Mouse (Mus musculus) midbrain, embryonic 16.5 days (tissue): ENCODE results near the gene Mrpl34. TPM values are rescaled to one million over a fixed set of nuclear protein-coding genes. Genes with fewer than 3 reads are reported as not detected.

Experiments used
- ATAC-seq: fragments of 200-750 bp; cut with Nextera tagmentation; 2 replicates; pipeline ENCODE4 v1.8.0; 2017; ENCODE audit warnings: moderate TSS enrichment
- H3K27ac ChIP-seq: fragments of 300-500 bp; sonication (generic); 2 replicates; pipeline ENCODE4 v1.5.1; 2014; ENCODE audit warnings: mild to moderate bottlenecking, low read length, mixed read lengths
- H3K27me3 ChIP-seq: fragments of 300-500 bp; sonication (generic); 2 replicates; pipeline ENCODE4 v1.6.1; 2014; ENCODE audit warnings: low read depth, low read length, mixed read lengths; ENCODE audit not compliant: control insufficient read depth, insufficient read depth
- H3K36me3 ChIP-seq: fragments of 300-500 bp; sonication (generic); 2 replicates; pipeline ENCODE4 v1.6.1; 2014; ENCODE audit warnings: mild to moderate bottlenecking, low read length, moderate library complexity, mixed read lengths; ENCODE audit not compliant: control insufficient read depth, insufficient read depth
- H3K4me1 ChIP-seq: fragments of 300-500 bp; sonication (generic); 2 replicates; pipeline ENCODE4 v1.6.1; 2014; ENCODE audit warnings: mild to moderate bottlenecking, low read length, mixed read lengths; ENCODE audit not compliant: control insufficient read depth, insufficient read depth
- H3K4me2 ChIP-seq: fragments of 300-500 bp; sonication (generic); 2 replicates; pipeline ENCODE4 v1.6.1; 2014; ENCODE audit warnings: mild to moderate bottlenecking, low read length, mixed read lengths
- H3K4me3 ChIP-seq: fragments of 300-500 bp; sonication (generic); 2 replicates; pipeline ENCODE4 v1.5.1; 2014; ENCODE audit warnings: low read depth, mild to moderate bottlenecking, low read length, moderate library complexity, mixed read lengths
- H3K9ac ChIP-seq: fragments of 300-500 bp; sonication (generic); 2 replicates; pipeline ENCODE4 v1.6.1; 2014; ENCODE audit warnings: low read depth, low read length, mixed read lengths
- H3K9me3 ChIP-seq: fragments of 300-500 bp; sonication (generic); replicated peaks from 2 replicates; pipeline ENCODE4 v1.6.1; 2014; ENCODE audit warnings: mild to moderate bottlenecking, low read length, mixed read lengths; ENCODE audit not compliant: control insufficient read depth, poor library complexity, severe bottlenecking
- WGBS: fragments of 180-500 bp; shearing (Covaris S2); extraction: QIAGEN DNeasy Blood & Tissue Kit; methylation state at CpG from one replicate; pipeline ENCODE4 v1.1.7; 2014; 5-methylcytosine and 5-hydroxymethylcytosine counted together
- polyA plus RNA-seq: library from polyadenylated mRNA; unstranded; fragments of >200 nt; fragmentation: Nextera tagmentation; extraction: Ambion mirVana; gene quantifications from 2 replicates; pipeline ENCODE4 v1.2.1, GENCODE M21; 2015

Mrpl34 gene
- polyA plus RNA-seq, 1 experiment from 2014 or later: 182 TPM

DNA sequence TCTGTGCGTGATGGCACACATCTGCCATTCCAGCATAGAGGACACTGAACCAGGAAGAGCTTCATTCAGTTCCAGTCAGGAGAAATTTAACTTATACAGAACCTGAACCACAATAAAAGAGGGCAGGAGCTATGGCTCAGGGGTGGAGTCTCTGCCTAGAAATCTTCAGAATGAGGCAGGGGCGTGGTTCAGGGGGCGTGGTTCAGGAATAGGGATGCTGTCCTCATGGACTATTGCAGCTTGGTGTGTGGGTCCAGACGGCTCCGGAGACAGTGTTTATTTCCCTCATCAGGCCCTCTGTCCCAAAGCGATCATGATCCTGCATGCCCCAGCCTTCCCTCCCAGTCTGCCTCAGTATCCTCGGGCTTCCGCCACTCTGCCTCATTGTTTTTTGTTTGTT lies 10.1 kb upstream of the Mrpl34 start:
- no peak overlapping the region for H3K4me3 ChIP-seq
- 81% methylated on average over 8 of the region's 8 CpGs for WGBS
- no peak overlapping the region for H3K4me2 ChIP-seq

DNA sequence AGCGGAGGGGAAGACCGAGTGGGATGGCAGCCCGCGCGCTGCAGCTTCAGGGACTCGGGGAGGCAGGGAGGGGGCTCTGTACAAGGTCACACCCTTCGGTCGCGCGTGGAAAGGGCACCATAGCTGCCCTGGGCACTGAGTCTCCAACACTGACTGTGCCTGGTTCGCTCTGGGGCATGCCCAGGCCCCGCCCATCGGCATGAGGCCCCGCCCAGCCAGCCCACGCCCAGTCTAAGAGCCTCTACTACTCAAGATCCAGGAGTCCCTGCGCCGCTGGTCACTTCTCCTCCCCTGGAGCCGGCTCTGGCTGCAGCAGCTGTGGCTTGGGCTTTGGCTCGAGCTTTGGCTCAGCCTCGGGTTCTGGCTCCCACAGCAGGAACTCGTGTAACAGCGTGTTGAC lies 7.9 kb upstream of the Mrpl34 start:
- no peak overlapping the region for H3K4me3 ChIP-seq
- H3K27me3 ChIP-seq: no peaks in the 10 kb centered on the region
- ATAC-seq: no peak
- H3K9me3 ChIP-seq: no peaks in the 10 kb centered on the region; the same call in 1 of the 2 replicates
- WGBS: 44% methylated on average over 20 of the region's 22 CpGs
- H3K4me1 ChIP-seq: peaks cover 13% of the 10 kb centered on the region; the same call in 1 of the 2 replicates
- no peak overlapping the region for H3K27ac ChIP-seq
- no peak overlapping the region for H3K4me2 ChIP-seq
- no peak overlapping the region for H3K9ac ChIP-seq
- H3K36me3 ChIP-seq: peaks cover 20% of the 10 kb centered on the region

More for the DNA sequence above, 10.1 kb upstream of the Mrpl34 start:
- H3K9me3 ChIP-seq: no peaks in the 10 kb centered on the region; the same call in 1 of the 2 replicates
- no peak for ATAC-seq
- H3K27ac ChIP-seq: no peak overlapping the region
- peaks cover 13% of the 10 kb centered on the region for H3K36me3 ChIP-seq
- no peak overlapping the region for H3K9ac ChIP-seq
- H3K4me1 ChIP-seq: no peaks in the 10 kb centered on the region
- no peaks in the 10 kb centered on the region for H3K27me3 ChIP-seq

DNA sequence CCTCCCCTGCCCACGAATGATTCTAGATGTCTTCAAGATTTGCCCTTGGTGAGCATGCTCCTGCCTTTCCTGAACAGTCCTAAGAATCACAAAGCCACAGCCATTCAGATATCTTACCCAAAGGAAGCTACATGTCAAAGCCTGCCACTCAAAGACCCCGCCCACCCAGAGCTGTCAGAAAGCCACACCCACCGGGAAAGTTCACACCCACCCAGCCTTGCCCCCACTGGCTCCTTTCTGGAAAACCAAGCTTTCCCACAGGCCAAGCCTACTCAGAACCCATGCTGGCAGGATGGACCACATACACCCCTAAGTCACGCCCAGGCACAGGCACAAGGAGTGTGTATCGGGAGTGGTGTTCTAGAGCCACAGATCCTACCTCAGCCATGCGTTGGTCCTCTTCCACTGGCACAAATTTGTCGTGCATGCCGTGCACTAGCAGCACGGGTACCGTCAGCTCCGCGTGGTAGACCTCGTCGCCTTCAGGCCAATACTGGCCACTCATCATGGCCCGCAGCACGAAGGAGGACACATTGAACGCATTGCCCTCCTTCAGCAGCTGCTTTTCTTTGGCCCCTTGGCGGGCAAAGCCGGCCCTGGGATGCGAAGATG lies 7.0 kb upstream of the Mrpl34 start:
- Histone ChIP-seq H3K27ac (no peak overlapping the region), H3K4me3 (no peak overlapping the region), H3K9me3 (no peaks in the 10 kb centered on the region; the same call in 1 of the 2 replicates), H3K36me3 (peaks cover 20% of the 10 kb centered on the region), H3K4me1 (peaks cover 21% of the 10 kb centered on the region), H3K9ac (no peak overlapping the region), H3K4me2 (no peak overlapping the region), H3K27me3 (no peaks in the 10 kb centered on the region)
- ATAC-seq: no peak
- 87% methylated on average over 20 of the region's 20 CpGs for whole genome bisulfite sequencing

DNA sequence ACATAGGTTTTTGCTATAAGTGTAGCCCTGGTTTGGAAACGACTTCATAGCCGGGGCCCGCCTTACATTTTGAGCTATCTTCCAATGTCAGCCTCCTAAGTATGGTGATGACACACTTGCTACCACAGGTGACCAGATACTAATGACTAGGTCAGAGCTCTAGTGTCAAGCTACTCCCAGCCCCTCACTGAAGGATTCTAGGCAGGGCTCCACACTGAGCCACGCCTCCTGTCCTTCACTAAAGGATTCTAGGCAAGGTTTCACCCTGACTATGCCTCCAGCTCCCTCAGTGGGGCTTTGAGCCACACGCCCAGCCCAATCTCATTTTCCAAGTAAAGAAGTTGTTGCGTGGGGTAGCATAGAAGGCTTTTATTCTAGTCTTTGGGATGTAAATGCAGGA lies 4.0 kb upstream of the Mrpl34 start:
- H3K4me3 ChIP-seq: no peak overlapping the region
- 92% methylated on average over 6 of the region's 6 CpGs for WGBS
- peaks cover 20% of the 10 kb centered on the region for H3K36me3 ChIP-seq
- no peak overlapping the region for H3K27ac ChIP-seq
- no peaks in the 10 kb centered on the region for H3K9me3 ChIP-seq
- no peak for ATAC-seq
- H3K9ac ChIP-seq: no peak overlapping the region
- H3K4me1 ChIP-seq: peaks cover 34% of the 10 kb centered on the region
- no peaks in the 10 kb centered on the region for H3K27me3 ChIP-seq
- H3K4me2 ChIP-seq: no peak overlapping the region

DNA sequence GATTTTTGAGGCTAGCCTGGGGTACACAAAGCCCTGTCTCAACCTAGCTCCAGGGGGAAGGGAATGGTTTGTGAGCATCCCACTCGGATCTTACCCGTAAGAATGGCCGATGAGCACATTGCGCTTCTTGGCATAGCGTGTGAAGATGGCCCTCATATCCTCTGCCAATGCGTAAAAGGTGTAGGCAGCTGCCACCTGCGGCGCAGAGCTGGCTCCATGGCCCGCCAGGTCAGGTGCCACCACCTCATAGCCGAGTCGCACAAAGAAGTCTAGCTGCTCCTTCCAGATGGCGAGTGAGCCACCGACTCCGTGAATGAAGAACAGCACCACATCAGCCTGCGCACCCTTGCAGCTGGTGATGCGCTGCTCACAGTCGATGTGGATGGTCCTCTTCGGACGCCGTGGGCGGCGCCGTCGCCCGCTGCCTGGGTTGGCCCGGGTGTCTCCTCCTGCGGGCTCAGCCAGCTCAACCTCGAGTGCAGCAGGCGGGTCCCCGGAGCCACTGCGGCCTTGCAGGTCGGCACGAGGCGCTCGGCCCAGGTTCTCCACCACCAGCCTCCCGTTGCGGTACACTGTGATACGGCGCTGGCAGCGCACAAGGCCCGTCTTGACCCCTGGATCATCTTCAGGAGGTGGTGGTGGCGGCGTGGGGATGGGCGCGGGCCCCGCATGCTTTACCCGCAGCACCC lies 3.5 kb upstream of the Mrpl34 start:
- H3K36me3 ChIP-seq: peaks cover 20% of the 10 kb centered on the region
- H3K4me3 ChIP-seq: no peak overlapping the region
- 76% methylated on average over 47 of the region's 47 CpGs for WGBS
- H3K9me3 ChIP-seq: no peaks in the 10 kb centered on the region
- no peak overlapping the region for H3K27ac ChIP-seq
- peak overlapping the region; percentile 30; the same call in 1 of the 2 replicates for H3K9ac ChIP-seq
- H3K27me3 ChIP-seq: no peaks in the 10 kb centered on the region
- no peak overlapping the region; the same call in 1 of the 2 replicates for H3K4me2 ChIP-seq
- H3K4me1 ChIP-seq: peaks cover 38% of the 10 kb centered on the region
- ATAC-seq: no peak

DNA sequence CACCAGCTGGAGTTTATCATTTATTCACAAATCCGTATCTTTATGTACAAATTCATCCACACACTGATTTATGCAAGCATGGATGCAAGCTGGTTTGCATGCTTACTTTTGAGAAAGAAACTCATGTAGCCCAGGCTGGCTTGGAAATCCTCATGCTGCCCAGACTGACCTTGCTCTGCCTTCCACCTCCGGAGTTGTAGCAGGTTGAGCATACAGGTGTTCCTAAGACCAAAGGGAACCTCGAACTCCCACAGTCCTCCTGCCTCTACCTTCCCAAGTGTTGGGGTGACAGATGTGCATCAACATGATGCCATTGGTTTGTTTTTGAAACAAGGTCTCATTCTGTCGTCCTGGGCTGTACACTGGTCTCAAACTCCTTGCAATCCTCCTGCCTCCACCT lies 2.6 kb upstream of the Mrpl34 start:
- 79% methylated on average over 4 of the region's 4 CpGs for WGBS
- Histone ChIP-seq H3K4me2 (peak overlapping the region; percentile 82), H3K36me3 (peaks cover 14% of the 10 kb centered on the region), H3K9me3 (no peaks in the 10 kb centered on the region), H3K4me3 (peak overlapping the region; percentile 89), H3K9ac (peak overlapping the region; percentile 93), H3K27ac (no peak overlapping the region), H3K4me1 (peaks cover 38% of the 10 kb centered on the region), H3K27me3 (no peaks in the 10 kb centered on the region)
- ATAC-seq: no peak

DNA sequence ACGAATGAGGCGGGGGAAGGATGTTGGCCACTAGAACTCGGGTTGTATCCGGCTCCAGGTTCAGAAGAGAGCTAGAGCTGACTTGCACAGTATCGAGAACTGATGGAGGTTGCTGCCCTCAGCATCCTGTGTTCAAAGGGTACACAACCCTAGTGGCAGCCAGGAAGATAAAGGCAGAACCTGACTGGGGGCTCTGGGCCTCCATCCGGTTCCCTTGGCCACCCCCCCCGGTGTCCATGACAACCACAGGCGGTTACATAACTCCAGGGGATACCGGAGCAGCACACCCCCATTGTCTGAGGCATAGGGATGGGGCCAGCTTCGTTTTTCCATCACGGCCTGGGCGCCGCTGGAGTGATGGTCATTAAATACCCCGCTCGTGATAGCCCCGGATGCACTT lies 2.0 kb upstream of the Mrpl34 start:
- Histone ChIP-seq H3K27me3 (no peaks in the 10 kb centered on the region), H3K27ac (peak overlapping the region; percentile 86), H3K4me3 (peak overlapping the region; percentile 89), H3K4me1 (peaks cover 38% of the 10 kb centered on the region), H3K9ac (peak overlapping the region; percentile 93), H3K36me3 (peaks cover 14% of the 10 kb centered on the region), H3K4me2 (peak overlapping the region; percentile 82), H3K9me3 (no peaks in the 10 kb centered on the region)
- 3% methylated on average over 16 of the region's 16 CpGs for WGBS
- peak; percentile 0; the same call in 1 of the 2 replicates for ATAC-seq

DNA sequence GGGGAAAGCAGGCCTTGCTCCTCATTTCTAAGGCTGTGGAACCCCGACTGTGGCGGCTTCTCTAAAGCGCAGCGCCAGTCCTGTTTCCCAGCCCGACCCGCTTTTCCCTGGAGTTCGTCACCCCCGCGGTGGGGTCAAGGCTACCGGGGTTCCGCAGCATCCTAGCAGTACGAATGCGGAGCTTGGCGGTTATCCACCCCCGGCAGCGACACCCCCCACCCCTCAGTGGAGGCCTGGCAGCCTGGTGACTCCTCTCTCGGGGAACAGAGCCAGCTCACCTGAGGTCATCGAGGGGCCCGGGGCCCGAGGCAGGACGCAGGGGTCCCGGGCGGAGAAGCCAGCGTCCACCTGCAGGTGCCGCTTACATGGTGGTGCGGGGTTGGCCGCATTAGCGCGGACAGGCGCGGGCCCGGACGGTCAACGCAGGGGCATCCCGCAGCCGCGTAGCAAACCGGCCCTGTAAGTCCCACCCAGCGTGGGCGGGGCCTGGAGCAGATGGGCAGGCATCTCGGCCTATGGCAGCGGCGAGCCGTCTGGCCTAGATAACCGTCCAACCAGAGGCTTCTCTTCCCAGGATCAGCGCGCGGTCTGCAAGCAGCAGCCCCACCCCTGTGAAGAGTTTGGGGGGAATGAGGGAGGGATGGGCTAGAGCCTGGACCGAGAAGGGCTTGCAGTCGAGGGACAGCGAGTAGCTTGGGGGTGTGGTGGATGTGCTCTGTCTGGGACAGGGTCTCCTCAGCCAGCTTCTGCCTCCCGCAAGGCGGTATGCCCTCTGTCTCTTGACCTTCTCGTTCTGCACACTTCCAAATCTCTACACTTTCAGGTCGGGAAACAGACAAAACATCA lies 1.3 kb upstream of the Mrpl34 start, which contains the start of gene Abhd8:
Abhd8 (minus strand) TSS at position 468 of the 846 bp plus-strand sequence.
- under 1% methylated on average over 55 of the region's 55 CpGs for WGBS
- peak within 1 kb of the TSS; percentile 82 for H3K4me2 ChIP-seq
- peak within 1 kb of the TSS; percentile 89 for H3K4me3 ChIP-seq
- peaks cover 38% of the 10 kb centered on the region for H3K4me1 ChIP-seq
- peak within 1 kb of the TSS; percentile 93 for H3K9ac ChIP-seq
- H3K27ac ChIP-seq: peak within 1 kb of the TSS; percentile 86
- H3K36me3 ChIP-seq: peaks cover 11% of the 10 kb centered on the region
- no peaks in the 10 kb centered on the region for H3K27me3 ChIP-seq
- H3K9me3 ChIP-seq: no peaks in the 10 kb centered on the region
- peak; percentile 83 for ATAC-seq
